Mouse (Mus musculus) lung, postnatal 14 days (tissue): ENCODE measurements around the gene Col24a1.

Source experiments
- DNase-seq: peaks from one replicate; pipeline ENCODE4 v3.0.0; 2021

Col24a1 gene

GRCm38 (mm10) chr3:145575743-145576481, 283.6 kb downstream of the Col24a1 start, which contains the start of gene Znhit6:
Gene Znhit6 (plus strand): TSS chr3:145576205.
- DNase-seq, result peak; percentile 92

- no peak for DNase-seq
These were observed 284.2 kb downstream of the Col24a1 start for GRCm38 (mm10) chr3:145576482-145576822.

- DNase-seq, result no peak
These were observed 284.6 kb downstream of the Col24a1 start for GRCm38 (mm10) chr3:145576876-145577275.

GRCm38 (mm10) chr3:145583043-145583442, 290.8 kb downstream of the Col24a1 start:
- no peak for DNase-seq

- no peak for DNase-seq
These were observed 291.4 kb downstream of the Col24a1 start for GRCm38 (mm10) chr3:145583522-145584200.

- DNase-seq, result no peak
These were observed 298.3 kb downstream of the Col24a1 start for GRCm38 (mm10) chr3:145590562-145590961.

- DNase-seq, result no peak
These were observed 299.7 kb downstream of the Col24a1 start for GRCm38 (mm10) chr3:145591841-145592542.

GRCm38 (mm10) chr3:145595354-145595753, 303.1 kb downstream of the Col24a1 start:
- DNase-seq, result no peak

- no peak for DNase-seq
These were observed 306.8 kb downstream of the Col24a1 start for GRCm38 (mm10) chr3:145599059-145599458.

- DNase-seq, result no peak
These were observed 308.5 kb downstream of the Col24a1 start for GRCm38 (mm10) chr3:145600801-145601200.

- no peak for DNase-seq
These were observed 309.1 kb downstream of the Col24a1 start for GRCm38 (mm10) chr3:145601345-145601744.
